Mouse (Mus musculus): ENCODE data around the gene Cnp. TPM values are rescaled to one million over a fixed set of nuclear protein-coding genes. Genes with fewer than 3 reads are reported as not detected.
"Not testable (repeated sequence)": the region's sequence is repeated elsewhere in the genome, so short reads cannot be mapped to it uniquely, and the experiment has no call there.

Cnp gene
- 33.2 and 33.6 TPM in 2 replicates for polyA plus RNA-seq (2016; fragmentation: Nextera tagmentation; extraction: Ambion mirVana)

GRCm38 (mm10) chr11:100574708-100575483 is at the start of gene Cnp:
Gene Cnp, plus strand, starts transcription at chr11:100574904.
- 3% methylated on average over 47 of the region's 47 CpGs for WGBS

GRCm38 (mm10) chr11:100524987-100525630 is 49.6 kb upstream of the Cnp start:
- peaks cover 45% of the 10 kb centered on the region for H3K36me3 ChIP-seq
- WGBS = 53% methylated on average over 11 of the region's 11 CpGs
- ATAC-seq (ENCODE audit: low FRiP score, low read depth) = no peak
- H3K4me2 ChIP-seq (replicated peaks) = peak overlapping the region; percentile 71
- peak overlapping the region; percentile 83 for H3K4me3 ChIP-seq
- H3K27me3 ChIP-seq (replicated peaks) = no peaks in the 10 kb centered on the region
- no peaks in the 10 kb centered on the region for H3K9me3 ChIP-seq
- H3K27ac ChIP-seq = no peak overlapping the region
- peak overlapping the region; percentile 89 for H3K9ac ChIP-seq
- H3K4me1 ChIP-seq = peaks cover 45% of the 10 kb centered on the region

More at GRCm38 (mm10) chr11:100574708-100575483, at the start of gene Cnp:
- Histone ChIP-seq H3K4me1 (peaks cover 24% of the 10 kb centered on the region), H3K9me3 (no peaks in the 10 kb centered on the region), H3K36me3 (peaks cover 13% of the 10 kb centered on the region), H3K27me3 (replicated peaks) (peaks cover 4% of the 10 kb centered on the region; the same call in 1 of the 2 replicates), H3K9ac (peak within 1 kb of the TSS; percentile 70), H3K27ac (no peak within 1 kb of the TSS), H3K4me2 (replicated peaks) (peak within 1 kb of the TSS; percentile 93), H3K4me3 (peak within 1 kb of the TSS; percentile 57)
- ATAC-seq (ENCODE audit: low FRiP score, low read depth) = peak; percentile 51; the same call in 1 of the 2 replicates

- 2% methylated on average over 15 of the region's 15 CpGs for WGBS
Measured at GRCm38 (mm10) chr11:100526052-100526816, 48.5 kb upstream of the Cnp start.

GRCm38 (mm10) chr11:100527066-100527457 is 47.6 kb upstream of the Cnp start:
- peaks cover 39% of the 10 kb centered on the region for H3K4me1 ChIP-seq
- no peaks in the 10 kb centered on the region for H3K27me3 ChIP-seq (replicated peaks)
- H3K9ac ChIP-seq = peak overlapping the region; percentile 89
- under 1% methylated on average over 26 of the region's 26 CpGs for WGBS
- peaks cover 26% of the 10 kb centered on the region for H3K36me3 ChIP-seq
- peak overlapping the region; percentile 83 for H3K4me3 ChIP-seq
- peak; percentile 52 for ATAC-seq (ENCODE audit: low FRiP score, low read depth)
- peak overlapping the region; percentile 71 for H3K4me2 ChIP-seq (replicated peaks)
- no peaks in the 10 kb centered on the region for H3K9me3 ChIP-seq
- peak overlapping the region; percentile 68; the same call in 1 of the 2 replicates for H3K27ac ChIP-seq

More at GRCm38 (mm10) chr11:100526052-100526816, 48.5 kb upstream of the Cnp start:
- H3K4me1 ChIP-seq = peaks cover 39% of the 10 kb centered on the region
- ATAC-seq (ENCODE audit: low FRiP score, low read depth) = no peak
- peaks cover 34% of the 10 kb centered on the region for H3K36me3 ChIP-seq
- H3K4me3 ChIP-seq = peak overlapping the region; percentile 83
- H3K9me3 ChIP-seq = no peaks in the 10 kb centered on the region
- peak overlapping the region; percentile 89 for H3K9ac ChIP-seq
- peak overlapping the region; percentile 71 for H3K4me2 ChIP-seq (replicated peaks)
- no peak overlapping the region for H3K27ac ChIP-seq
- H3K27me3 ChIP-seq (replicated peaks) = no peaks in the 10 kb centered on the region

GRCm38 (mm10) chr11:100527458-100528374 is 47.0 kb upstream of the Cnp start, which contains the start of gene Acly:
Gene Acly, minus strand, starts transcription at chr11:100528000.
- Histone ChIP-seq H3K4me3 (peak within 1 kb of the TSS; percentile 83), H3K9ac (peak within 1 kb of the TSS; percentile 89), H3K36me3 (peaks cover 19% of the 10 kb centered on the region), H3K4me1 (peaks cover 39% of the 10 kb centered on the region), H3K9me3 (no peaks in the 10 kb centered on the region), H3K27ac (peak within 1 kb of the TSS; percentile 68), H3K4me2 (replicated peaks) (peak within 1 kb of the TSS; percentile 71), H3K27me3 (replicated peaks) (no peaks in the 10 kb centered on the region)
- WGBS = under 1% methylated on average over 54 of the region's 54 CpGs
- peak; percentile 98 for ATAC-seq (ENCODE audit: low FRiP score, low read depth)

GRCm38 (mm10) chr11:100528375-100529165 is 46.1 kb upstream of the Cnp start:
- Histone ChIP-seq H3K9ac (peak overlapping the region; percentile 89), H3K4me2 (replicated peaks) (peak overlapping the region; percentile 71), H3K27ac (peak overlapping the region; percentile 68; the same call in 1 of the 2 replicates), H3K9me3 (no peaks in the 10 kb centered on the region), H3K4me1 (peaks cover 34% of the 10 kb centered on the region), H3K36me3 (peaks cover 10% of the 10 kb centered on the region), H3K27me3 (replicated peaks) (no peaks in the 10 kb centered on the region), H3K4me3 (peak overlapping the region; percentile 83)
- 28% methylated on average over 19 of the region's 19 CpGs for WGBS
- no peak for ATAC-seq (ENCODE audit: low FRiP score, low read depth)

GRCm38 (mm10) chr11:100533871-100534270 is 40.8 kb upstream of the Cnp start:
- Histone ChIP-seq H3K27ac (no peak overlapping the region), H3K4me3 (no peak overlapping the region), H3K9ac (no peak overlapping the region), H3K36me3 (no peaks in the 10 kb centered on the region), H3K4me2 (replicated peaks) (no peak overlapping the region), H3K27me3 (replicated peaks) (no peaks in the 10 kb centered on the region), H3K9me3 (no peaks in the 10 kb centered on the region), H3K4me1 (no peaks in the 10 kb centered on the region)
- no peak for ATAC-seq (ENCODE audit: low FRiP score, low read depth)
- WGBS = 63% methylated on average over 6 of the region's 6 CpGs

- not testable (repeated sequence) for H3K36me3 ChIP-seq; H3K9ac ChIP-seq; H3K4me2 ChIP-seq (replicated peaks); H3K27me3 ChIP-seq (replicated peaks); H3K27ac ChIP-seq; H3K4me1 ChIP-seq; H3K9me3 ChIP-seq; ATAC-seq (ENCODE audit: low FRiP score, low read depth); H3K4me3 ChIP-seq
- WGBS = 84% methylated on average over 2 of the region's 2 CpGs
Measured at GRCm38 (mm10) chr11:100534411-100534810, 40.3 kb upstream of the Cnp start.

- H3K27ac ChIP-seq; H3K4me1 ChIP-seq; H3K9ac ChIP-seq; H3K4me3 ChIP-seq; H3K27me3 ChIP-seq (replicated peaks); H3K4me2 ChIP-seq (replicated peaks); H3K36me3 ChIP-seq; ATAC-seq (ENCODE audit: low FRiP score, low read depth); H3K9me3 ChIP-seq: not testable (repeated sequence)
- WGBS = 86% methylated on average over 6 of the region's 6 CpGs
Measured at GRCm38 (mm10) chr11:100534821-100535220, 39.9 kb upstream of the Cnp start.

GRCm38 (mm10) chr11:100535996-100536395 is 38.7 kb upstream of the Cnp start:
- Histone ChIP-seq H3K4me3 (no peak overlapping the region), H3K9me3 (no peaks in the 10 kb centered on the region), H3K36me3 (no peaks in the 10 kb centered on the region), H3K9ac (no peak overlapping the region), H3K4me2 (replicated peaks) (no peak overlapping the region), H3K4me1 (no peaks in the 10 kb centered on the region), H3K27ac (no peak overlapping the region), H3K27me3 (replicated peaks) (no peaks in the 10 kb centered on the region)
- ATAC-seq (ENCODE audit: low FRiP score, low read depth) = no peak
- WGBS = 90% methylated on average over 1 of the region's 1 CpGs

Measured in neural tube, embryonic 12.5 days (tissue).